Mouse (Mus musculus): ENCODE data around the gene Wnt10a. TPM values are rescaled to one million over a fixed set of nuclear protein-coding genes. Genes with fewer than 3 reads are reported as not detected.

The Wnt10a gene
- polyA plus RNA-seq, 1 experiment from 2014 or later: 3.2 TPM

DNA sequence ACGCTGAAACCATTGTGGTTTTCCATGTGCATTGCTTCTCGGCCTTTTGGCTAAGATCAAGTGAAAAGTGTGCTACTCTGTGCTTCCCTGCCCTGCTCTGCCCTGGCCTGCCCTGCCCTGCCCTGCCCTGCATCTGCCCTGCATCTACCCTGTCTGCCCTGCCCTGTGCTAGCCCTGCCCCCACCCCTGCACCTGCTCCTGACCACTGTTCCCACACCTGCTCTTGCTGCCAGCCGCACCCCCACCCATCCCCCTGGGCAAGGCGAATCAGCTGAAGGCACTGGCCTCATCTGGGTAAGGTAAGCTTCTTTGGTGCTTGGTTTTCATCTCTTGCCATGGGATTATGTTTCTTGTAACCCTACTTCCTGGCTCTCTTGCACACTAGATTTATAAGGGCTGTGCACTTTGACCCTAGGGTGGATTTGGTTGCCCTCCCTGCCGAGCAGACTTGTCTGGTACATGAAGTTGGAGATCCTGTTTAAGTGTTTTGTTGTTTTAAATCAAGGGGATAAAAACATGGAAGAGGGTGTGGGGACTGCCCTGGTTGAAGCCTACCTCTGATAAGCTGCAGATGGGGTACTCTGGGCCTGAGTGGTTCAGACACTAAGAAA is 37.0 kb upstream of the Wnt10a start:
- H3K36me3 ChIP-seq (ENCODE audit: control insufficient read depth, insufficient read depth, low read length): no peaks in the 10 kb centered on the region
- H3K4me3 ChIP-seq (replicated peaks; ENCODE audit: low read length): no peak overlapping the region
- peaks cover 2% of the 10 kb centered on the region; the same call in 1 of the 2 replicates for H3K4me1 ChIP-seq (ENCODE audit: control insufficient read depth, insufficient read depth, low read length)
- H3K4me2 ChIP-seq (ENCODE audit: low read depth, low read length): no peak overlapping the region
- H3K27me3 ChIP-seq (ENCODE audit: control insufficient read depth, insufficient read depth, low read length): no peaks in the 10 kb centered on the region
- 44% methylated on average over 5 of the region's 5 CpGs for WGBS
- peak; percentile 60 for ATAC-seq (ENCODE audit: insufficient read depth, low FRiP score)
- no peak overlapping the region for H3K9ac ChIP-seq (ENCODE audit: low read length)
- H3K9me3 ChIP-seq (replicated peaks; ENCODE audit: control insufficient read depth, low read length): no peaks in the 10 kb centered on the region
- no peak overlapping the region for H3K27ac ChIP-seq (ENCODE audit: low read length)

DNA sequence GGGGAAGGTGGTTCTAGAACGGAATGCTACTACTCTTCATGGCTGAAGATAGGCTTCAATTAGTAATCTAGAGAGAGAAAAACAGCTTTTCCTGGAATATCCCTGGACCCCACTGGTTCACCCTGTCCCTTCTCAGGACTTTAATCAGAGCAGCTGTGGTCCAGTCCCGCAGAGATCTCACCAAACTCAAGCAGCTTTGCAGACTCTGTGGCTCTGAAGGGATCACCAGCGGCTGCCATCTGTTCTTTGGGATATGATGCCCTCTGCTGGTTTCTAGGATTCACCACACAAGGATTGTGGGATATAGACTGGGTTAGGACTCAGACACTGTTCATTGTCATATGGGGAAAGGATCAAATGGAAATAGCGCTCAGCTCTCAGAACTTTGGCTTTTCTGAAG is 31.5 kb upstream of the Wnt10a start:
- H3K36me3 ChIP-seq (ENCODE audit: control insufficient read depth, insufficient read depth, low read length): no peaks in the 10 kb centered on the region
- no peaks in the 10 kb centered on the region for H3K4me1 ChIP-seq (ENCODE audit: control insufficient read depth, insufficient read depth, low read length)
- no peak overlapping the region for H3K4me2 ChIP-seq (ENCODE audit: low read depth, low read length)
- no peak overlapping the region for H3K4me3 ChIP-seq (replicated peaks; ENCODE audit: low read length)
- no peak overlapping the region for H3K27ac ChIP-seq (ENCODE audit: low read length)
- H3K9me3 ChIP-seq (replicated peaks; ENCODE audit: control insufficient read depth, low read length): no peaks in the 10 kb centered on the region
- ATAC-seq (ENCODE audit: insufficient read depth, low FRiP score): peak; percentile 75; the same call in 1 of the 2 replicates
- H3K9ac ChIP-seq (ENCODE audit: low read length): no peak overlapping the region
- peaks cover 5% of the 10 kb centered on the region; the same call in 1 of the 2 replicates for H3K27me3 ChIP-seq (ENCODE audit: control insufficient read depth, insufficient read depth, low read length)
- 28% methylated on average over 4 of the region's 4 CpGs for WGBS

DNA sequence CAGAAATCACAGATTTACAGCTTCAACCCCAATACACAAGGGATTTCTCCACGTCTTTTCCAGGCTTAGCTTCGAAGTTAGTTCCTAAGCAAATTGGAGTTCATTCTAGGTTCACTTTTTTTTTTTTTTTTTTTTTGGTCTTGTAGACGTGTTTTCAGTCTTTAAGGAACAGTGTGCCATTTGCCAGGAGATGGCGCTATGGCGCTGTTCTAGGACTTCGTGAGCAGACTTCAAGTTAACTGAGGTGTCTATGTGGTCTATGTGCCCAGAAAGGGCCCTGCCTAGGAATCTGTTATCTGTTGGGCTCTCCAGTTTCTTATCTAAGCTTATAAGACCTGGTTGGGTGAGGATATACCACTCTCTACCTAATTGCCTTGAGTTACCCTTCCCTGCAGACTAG is 28.2 kb upstream of the Wnt10a start:
- no peak for ATAC-seq (ENCODE audit: insufficient read depth, low FRiP score)
- no peak overlapping the region for H3K27ac ChIP-seq (ENCODE audit: low read length)
- no peaks in the 10 kb centered on the region for H3K36me3 ChIP-seq (ENCODE audit: control insufficient read depth, insufficient read depth, low read length)
- H3K4me3 ChIP-seq (replicated peaks; ENCODE audit: low read length): no peak overlapping the region
- H3K4me1 ChIP-seq (ENCODE audit: control insufficient read depth, insufficient read depth, low read length): no peaks in the 10 kb centered on the region
- peaks cover 5% of the 10 kb centered on the region; the same call in 1 of the 2 replicates for H3K27me3 ChIP-seq (ENCODE audit: control insufficient read depth, insufficient read depth, low read length)
- H3K9ac ChIP-seq (ENCODE audit: low read length): no peak overlapping the region
- no peak overlapping the region for H3K4me2 ChIP-seq (ENCODE audit: low read depth, low read length)
- H3K9me3 ChIP-seq (replicated peaks; ENCODE audit: control insufficient read depth, low read length): no peaks in the 10 kb centered on the region
- 1% methylated on average over 6 of the region's 6 CpGs for WGBS

GRCm38 (mm10) chr1:74770727-74771466 is 20.4 kb upstream of the Wnt10a start:
- WGBS: 4% methylated on average over 35 of the region's 35 CpGs
- H3K4me2 ChIP-seq (ENCODE audit: low read depth, low read length): peak overlapping the region; percentile 91
- ATAC-seq (ENCODE audit: insufficient read depth, low FRiP score): no peak
- H3K27ac ChIP-seq (ENCODE audit: low read length): no peak overlapping the region
- H3K9ac ChIP-seq (ENCODE audit: low read length): peak overlapping the region; percentile 68
- H3K27me3 ChIP-seq (ENCODE audit: control insufficient read depth, insufficient read depth, low read length): peaks cover 51% of the 10 kb centered on the region
- H3K36me3 ChIP-seq (ENCODE audit: control insufficient read depth, insufficient read depth, low read length): no peaks in the 10 kb centered on the region
- no peaks in the 10 kb centered on the region for H3K9me3 ChIP-seq (replicated peaks; ENCODE audit: control insufficient read depth, low read length)
- peaks cover 21% of the 10 kb centered on the region for H3K4me1 ChIP-seq (ENCODE audit: control insufficient read depth, insufficient read depth, low read length)
- H3K4me3 ChIP-seq (replicated peaks; ENCODE audit: low read length): peak overlapping the region; percentile 52

DNA sequence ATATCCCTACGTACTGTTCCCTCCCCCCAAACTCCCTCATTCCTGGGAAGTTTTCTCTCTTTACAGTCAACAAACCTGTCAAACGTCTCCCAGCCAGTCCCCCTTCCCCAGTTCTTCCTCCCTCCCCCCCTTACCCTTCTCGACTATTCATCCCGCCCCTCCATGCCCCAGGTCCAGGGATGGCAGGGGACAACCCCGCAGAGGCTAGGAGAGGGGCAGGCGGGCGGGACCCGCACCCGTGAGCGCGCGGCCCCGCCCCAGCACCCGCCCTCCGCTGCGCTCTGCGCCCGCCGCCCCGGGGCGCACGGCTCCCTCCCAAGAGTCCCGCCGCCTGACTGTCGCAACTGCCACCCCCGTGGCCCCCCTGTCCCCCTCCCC is 19.9 kb upstream of the Wnt10a start:
- Histone ChIP-seq H3K4me2 (ENCODE audit: low read depth, low read length) (peak overlapping the region; percentile 91), H3K9ac (ENCODE audit: low read length) (peak overlapping the region; percentile 68), H3K9me3 (replicated peaks; ENCODE audit: control insufficient read depth, low read length) (no peaks in the 10 kb centered on the region), H3K4me3 (replicated peaks; ENCODE audit: low read length) (peak overlapping the region; percentile 52), H3K27me3 (ENCODE audit: control insufficient read depth, insufficient read depth, low read length) (peaks cover 51% of the 10 kb centered on the region), H3K4me1 (ENCODE audit: control insufficient read depth, insufficient read depth, low read length) (peaks cover 23% of the 10 kb centered on the region), H3K27ac (ENCODE audit: low read length) (no peak overlapping the region), H3K36me3 (ENCODE audit: control insufficient read depth, insufficient read depth, low read length) (no peaks in the 10 kb centered on the region)
- 0% methylated on average over 25 of the region's 26 CpGs for WGBS
- peak; percentile 28; the same call in 1 of the 2 replicates for ATAC-seq (ENCODE audit: insufficient read depth, low FRiP score)

DNA sequence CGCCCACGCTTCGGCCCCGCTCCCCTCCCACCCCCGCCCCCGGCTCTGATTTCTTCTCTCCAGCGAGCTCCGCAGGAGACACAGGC is 19.6 kb upstream of the Wnt10a start, which contains the start of gene Wnt6:
TSS of gene Wnt6 (plus strand) at position 48 of the 86 bp plus-strand sequence.
- no peak within 1 kb of the TSS for H3K27ac ChIP-seq (ENCODE audit: low read length)
- H3K4me1 ChIP-seq (ENCODE audit: control insufficient read depth, insufficient read depth, low read length): peaks cover 23% of the 10 kb centered on the region
- no CpG with 5 or more reads among the region's 8 CpGs for WGBS
- peaks cover 51% of the 10 kb centered on the region for H3K27me3 ChIP-seq (ENCODE audit: control insufficient read depth, insufficient read depth, low read length)
- H3K4me2 ChIP-seq (ENCODE audit: low read depth, low read length): peak within 1 kb of the TSS; percentile 91
- H3K36me3 ChIP-seq (ENCODE audit: control insufficient read depth, insufficient read depth, low read length): no peaks in the 10 kb centered on the region
- peak within 1 kb of the TSS; percentile 68 for H3K9ac ChIP-seq (ENCODE audit: low read length)
- peak within 1 kb of the TSS; percentile 52 for H3K4me3 ChIP-seq (replicated peaks; ENCODE audit: low read length)
- no peak for ATAC-seq (ENCODE audit: insufficient read depth, low FRiP score)
- H3K9me3 ChIP-seq (replicated peaks; ENCODE audit: control insufficient read depth, low read length): no peaks in the 10 kb centered on the region

DNA sequence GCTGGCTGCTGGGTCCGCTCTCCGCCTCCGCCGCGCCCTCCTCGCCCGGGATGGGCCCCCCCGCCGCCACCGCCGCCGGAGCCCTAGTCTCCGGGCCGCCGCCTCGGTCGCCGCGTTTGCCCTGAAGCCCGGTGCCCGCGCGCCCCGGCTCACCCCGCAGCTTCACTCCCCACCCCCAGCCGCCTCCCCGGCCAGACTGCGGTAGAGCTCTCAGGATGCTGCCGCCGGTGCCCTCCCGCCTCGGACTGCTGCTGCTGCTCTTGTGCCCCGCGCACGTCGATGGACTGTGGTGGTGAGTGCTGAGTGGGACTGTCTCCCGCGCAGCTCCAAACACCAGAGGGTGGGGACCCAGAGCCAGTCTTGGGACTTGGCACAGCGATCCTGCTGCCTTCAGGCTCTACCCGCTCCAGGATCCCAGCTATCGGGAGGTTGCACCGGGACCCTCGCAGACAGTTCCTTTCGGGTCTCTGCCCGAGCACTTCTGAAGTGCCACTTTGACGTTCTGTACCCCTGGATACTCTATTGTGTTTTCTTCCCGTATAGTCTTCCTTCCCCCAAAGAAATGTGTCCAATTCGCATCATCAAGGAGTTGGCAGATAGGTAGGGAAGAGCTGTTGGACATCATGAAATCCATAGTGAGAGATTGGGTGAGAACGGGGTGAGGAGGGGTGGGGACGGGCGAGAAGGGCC is 19.2 kb upstream of the Wnt10a start:
- Histone ChIP-seq H3K27ac (ENCODE audit: low read length) (no peak overlapping the region), H3K36me3 (ENCODE audit: control insufficient read depth, insufficient read depth, low read length) (no peaks in the 10 kb centered on the region), H3K4me3 (replicated peaks; ENCODE audit: low read length) (peak overlapping the region; percentile 52), H3K27me3 (ENCODE audit: control insufficient read depth, insufficient read depth, low read length) (peaks cover 51% of the 10 kb centered on the region), H3K9me3 (replicated peaks; ENCODE audit: control insufficient read depth, low read length) (no peaks in the 10 kb centered on the region), H3K4me1 (ENCODE audit: control insufficient read depth, insufficient read depth, low read length) (peaks cover 23% of the 10 kb centered on the region), H3K9ac (ENCODE audit: low read length) (peak overlapping the region; percentile 68), H3K4me2 (ENCODE audit: low read depth, low read length) (peak overlapping the region; percentile 91)
- WGBS: 2% methylated on average over 44 of the region's 51 CpGs
- no peak for ATAC-seq (ENCODE audit: insufficient read depth, low FRiP score)

DNA sequence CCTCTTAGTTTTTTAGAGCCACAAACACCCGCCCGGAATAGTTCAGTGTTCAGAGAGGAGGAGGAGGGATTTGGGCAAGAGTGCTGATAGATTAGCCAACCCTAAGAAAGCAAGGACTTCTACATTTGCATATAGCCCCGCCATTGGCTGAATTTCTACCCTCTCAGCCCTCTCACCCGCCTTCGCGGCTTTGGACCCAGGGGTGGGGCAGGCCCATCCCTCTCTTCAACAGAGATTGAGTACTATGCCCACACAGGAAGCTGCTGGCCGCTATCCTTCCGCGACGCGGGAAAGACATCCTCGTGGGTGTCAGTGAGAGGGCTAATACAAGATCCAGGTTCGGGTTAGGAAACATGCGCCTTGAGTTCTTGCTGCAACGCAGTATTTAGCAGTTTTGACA is 18.2 kb upstream of the Wnt10a start:
- H3K9me3 ChIP-seq (replicated peaks; ENCODE audit: control insufficient read depth, low read length): no peaks in the 10 kb centered on the region
- no peak overlapping the region for H3K9ac ChIP-seq (ENCODE audit: low read length)
- peak overlapping the region; percentile 52 for H3K4me3 ChIP-seq (replicated peaks; ENCODE audit: low read length)
- H3K27ac ChIP-seq (ENCODE audit: low read length): no peak overlapping the region
- H3K4me2 ChIP-seq (ENCODE audit: low read depth, low read length): peak overlapping the region; percentile 91
- under 1% methylated on average over 15 of the region's 15 CpGs for WGBS
- peak; percentile 90 for ATAC-seq (ENCODE audit: insufficient read depth, low FRiP score)
- no peaks in the 10 kb centered on the region for H3K36me3 ChIP-seq (ENCODE audit: control insufficient read depth, insufficient read depth, low read length)
- H3K4me1 ChIP-seq (ENCODE audit: control insufficient read depth, insufficient read depth, low read length): peaks cover 23% of the 10 kb centered on the region
- H3K27me3 ChIP-seq (ENCODE audit: control insufficient read depth, insufficient read depth, low read length): peaks cover 51% of the 10 kb centered on the region

DNA sequence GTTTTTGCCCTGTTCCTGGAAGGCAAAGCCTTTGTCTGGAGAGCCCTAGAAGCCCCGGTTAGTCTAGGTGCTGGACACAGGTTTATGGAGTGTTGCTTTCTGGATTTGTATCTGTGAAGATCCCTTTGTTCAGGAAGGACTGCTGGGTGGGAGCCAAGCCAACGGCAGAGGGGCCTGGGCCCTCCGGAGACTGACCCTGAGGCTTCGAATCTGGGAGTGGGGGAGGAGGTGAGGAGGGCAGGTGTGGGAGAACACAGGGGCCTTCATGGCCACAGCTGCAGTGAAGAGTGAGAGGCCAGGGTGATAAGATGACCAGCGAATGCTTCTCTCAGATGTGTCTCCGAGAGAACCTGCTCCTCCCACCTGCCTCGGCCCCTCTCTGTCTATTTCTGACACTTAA is 17.3 kb upstream of the Wnt10a start:
- peaks cover 23% of the 10 kb centered on the region for H3K4me1 ChIP-seq (ENCODE audit: control insufficient read depth, insufficient read depth, low read length)
- H3K27me3 ChIP-seq (ENCODE audit: control insufficient read depth, insufficient read depth, low read length): peaks cover 48% of the 10 kb centered on the region
- no peak for ATAC-seq (ENCODE audit: insufficient read depth, low FRiP score)
- no peaks in the 10 kb centered on the region for H3K36me3 ChIP-seq (ENCODE audit: control insufficient read depth, insufficient read depth, low read length)
- no peak overlapping the region for H3K9ac ChIP-seq (ENCODE audit: low read length)
- no peak overlapping the region for H3K4me2 ChIP-seq (ENCODE audit: low read depth, low read length)
- H3K27ac ChIP-seq (ENCODE audit: low read length): no peak overlapping the region
- WGBS: 28% methylated on average over 7 of the region's 7 CpGs
- no peak overlapping the region for H3K4me3 ChIP-seq (replicated peaks; ENCODE audit: low read length)
- no peaks in the 10 kb centered on the region for H3K9me3 ChIP-seq (replicated peaks; ENCODE audit: control insufficient read depth, low read length)
